Mouse (Mus musculus) ES-E14 (cell line): ENCODE results near the gene Madcam1.

Experiments used
- CHD2 ChIP-seq: IDR thresholded peaks from 2 replicates; pipeline ENCODE4 v1.6.1; 2014; ENCODE audit warnings: mild to moderate bottlenecking, low read depth, low read length, inconsistent platforms
- HCFC1 ChIP-seq: IDR thresholded peaks from 2 replicates; pipeline ENCODE4 v1.6.1; 2012; ENCODE audit warnings: low read length, inconsistent platforms, borderline replicate concordance; ENCODE audit not compliant: insufficient read depth
- ZC3H11A ChIP-seq: IDR thresholded peaks from 2 replicates; pipeline ENCODE4 v1.6.1; 2012; ENCODE audit warnings: low read depth, mild to moderate bottlenecking, inconsistent platforms, low read length, borderline replicate concordance
- ZNF384 ChIP-seq: IDR thresholded peaks from 2 replicates; pipeline ENCODE4 v1.6.1; 2012; ENCODE audit warnings: low read depth, low read length, inconsistent platforms

- TF ChIP-seq CHD2: no peak
- no peak for TF ChIP-seq HCFC1
- TF ChIP-seq ZC3H11A: no peak
- TF ChIP-seq ZNF384: no peak
These were observed 40.6 kb downstream of the Madcam1 start for GRCm38 (mm10) chr10:79704970-79705360.
